Comparison of ENCODE assay signal across 8 mouse cellular contexts in the genomic region with DNA sequence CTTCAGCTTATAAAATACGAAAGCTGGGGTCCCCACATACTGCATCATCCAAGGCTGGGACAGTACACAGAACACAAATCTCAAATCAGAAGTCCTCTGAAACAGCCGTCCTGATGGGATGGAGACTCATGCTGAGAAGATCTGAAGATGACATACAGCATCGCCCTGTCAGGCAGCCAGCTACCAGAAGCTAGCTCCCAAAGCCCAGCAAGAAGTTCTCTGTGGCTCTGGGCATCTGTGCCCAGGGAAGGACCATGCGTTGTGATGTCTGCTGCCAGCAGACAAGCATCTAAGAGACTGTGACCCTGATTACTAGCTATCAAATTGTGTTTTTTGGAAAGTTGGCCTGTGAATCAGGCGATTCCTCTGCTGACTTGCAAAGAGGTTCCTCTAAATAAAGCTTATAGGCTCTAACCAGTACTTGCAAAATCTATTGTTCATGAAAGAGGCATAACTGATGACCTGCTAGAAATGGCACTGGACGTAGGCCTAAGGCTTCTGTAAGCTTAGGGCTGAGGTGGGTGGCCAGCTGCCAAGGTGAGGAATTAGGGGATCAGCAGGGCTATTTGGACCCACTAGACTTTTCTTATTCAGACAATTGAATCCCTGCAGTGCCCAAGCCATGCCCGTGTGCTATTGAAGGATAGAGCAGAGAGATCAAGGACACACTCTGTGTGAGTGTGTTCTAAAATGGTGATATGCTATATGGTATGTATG.
DNase-seq lines count a peak whose midpoint lies in the region; ATAC-seq and TF ChIP-seq lines count a peak whose summit lies in the region.
"Had no signal": no experiment of that assay in that cellular context is flagged by ENCODE, and none has a peak within 500 bp of the region (broad histone marks: within the 10 kb centered on the region; RNA-seq: fewer than 3 reads in every experiment).

No protein-coding gene starts in this region.

- ATAC-seq in lung, embryonic 14.5 days (ENCODE audit: insufficient read depth), result no peak
- peak; percentile 1; the same call in 1 of the 2 replicates for ATAC-seq in forebrain, embryonic 12.5 days (ENCODE audit: low FRiP score)
- ATAC-seq in intestine, embryonic 16.5 days, result no peak
- no peak for ATAC-seq in stomach, embryonic 14.5 days (ENCODE audit: insufficient number of reproducible peaks, insufficient read depth, low FRiP score, low read depth)

- no peaks in the 10 kb centered on the region for H3K36me3 ChIP-seq in lung, embryonic 14.5 days (ENCODE audit: insufficient read depth)
- no peaks in the 10 kb centered on the region for H3K36me3 ChIP-seq in forebrain, embryonic 12.5 days (replicated peaks)
- no peaks in the 10 kb centered on the region for H3K36me3 ChIP-seq in intestine, embryonic 16.5 days (ENCODE audit: control insufficient read depth, insufficient read depth, low read length)
- H3K36me3 ChIP-seq in stomach, embryonic 14.5 days (ENCODE audit: control insufficient read depth, insufficient read depth, low read length), result no peaks in the 10 kb centered on the region
- no peaks in the 10 kb centered on the region for H3K36me3 ChIP-seq in thymus, adult 2 months (ENCODE audit: control insufficient read depth, insufficient read depth, low read length)

- no peak for TF ChIP-seq POLR2A in thymus, adult 2 months (IDR thresholded peaks at IDR 0.05; ENCODE audit: control insufficient read depth, extremely low read depth, insufficient read depth, low read length, poor library complexity)

- no peak for DNase-seq in lung, embryonic 14.5 days
- no peak for DNase-seq in lung, adult 18-20 months
- DNase-seq in thymus, adult 2 months, result no peak
- DNase-seq in spleen, adult 18-20 months, result no peak

- peaks cover 8% of the 10 kb centered on the region; the same call in 1 of the 2 replicates for H3K27me3 ChIP-seq in lung, embryonic 14.5 days (ENCODE audit: insufficient read depth, low read length)
- H3K27me3 ChIP-seq in forebrain, embryonic 12.5 days, result peaks cover 4% of the 10 kb centered on the region; the same call in 1 of the 2 replicates
- H3K27me3 ChIP-seq in intestine, embryonic 16.5 days (replicated peaks; ENCODE audit: control insufficient read depth, insufficient read depth, low read length), result no peaks in the 10 kb centered on the region
- H3K27me3 ChIP-seq in stomach, embryonic 14.5 days (ENCODE audit: control insufficient read depth, insufficient read depth, low read length), result no peaks in the 10 kb centered on the region
- peaks cover 2% of the 10 kb centered on the region; the same call in 1 of the 2 replicates for H3K27me3 ChIP-seq in thymus, adult 2 months (ENCODE audit: control insufficient read depth, insufficient read depth, low read length)

- no peaks in the 10 kb centered on the region for H3K9me3 ChIP-seq in lung, embryonic 14.5 days (ENCODE audit: low read depth, low read length)
- no peaks in the 10 kb centered on the region for H3K9me3 ChIP-seq in forebrain, embryonic 12.5 days
- no peaks in the 10 kb centered on the region for H3K9me3 ChIP-seq in intestine, embryonic 16.5 days (ENCODE audit: control insufficient read depth, low read length)
- H3K9me3 ChIP-seq in stomach, embryonic 14.5 days (ENCODE audit: control insufficient read depth, low read depth, low read length), result no peaks in the 10 kb centered on the region

- 60% methylated on average over 7 of the region's 7 CpGs for WGBS in lung, embryonic 14.5 days
- WGBS in forebrain, embryonic 12.5 days, result 42% methylated on average over 7 of the region's 7 CpGs
- WGBS in intestine, embryonic 16.5 days, result 64% methylated on average over 7 of the region's 7 CpGs
- WGBS in stomach, embryonic 14.5 days, result 63% methylated on average over 7 of the region's 7 CpGs
- 86% methylated on average over 7 of the region's 7 CpGs for whole genome bisulfite sequencing in thymus, adult 2 months

- peaks cover 7% of the 10 kb centered on the region for H3K4me1 ChIP-seq in lung, embryonic 14.5 days (ENCODE audit: insufficient read depth)
- H3K4me1 ChIP-seq in forebrain, embryonic 12.5 days, result peaks cover 52% of the 10 kb centered on the region
- peaks cover 33% of the 10 kb centered on the region for H3K4me1 ChIP-seq in intestine, embryonic 16.5 days (ENCODE audit: control insufficient read depth, insufficient read depth, low read length)
- H3K4me1 ChIP-seq in stomach, embryonic 14.5 days (ENCODE audit: control insufficient read depth, insufficient read depth, low read length), result peaks cover 25% of the 10 kb centered on the region
- peaks cover 5% of the 10 kb centered on the region; the same call in 1 of the 2 replicates for H3K4me1 ChIP-seq in thymus, adult 2 months (replicated peaks; ENCODE audit: control insufficient read depth, insufficient read depth, low read length)

- H3K27ac ChIP-seq in lung, embryonic 14.5 days (ENCODE audit: low read depth), result peak overlapping the region; percentile 48; the same call in 1 of the 2 replicates
- H3K27ac ChIP-seq in forebrain, embryonic 12.5 days, result peak overlapping the region; percentile 98
- H3K27ac ChIP-seq in intestine, embryonic 16.5 days (ENCODE audit: low read length), result peak overlapping the region; percentile 78
- H3K27ac ChIP-seq in stomach, embryonic 14.5 days (ENCODE audit: low read length), result peak overlapping the region; percentile 88
- H3K27ac ChIP-seq in thymus, adult 2 months (ENCODE audit: control insufficient read depth, insufficient read depth, low read length), result no peak overlapping the region

- TF ChIP-seq CTCF in lung, embryonic 14.5 days (IDR thresholded peaks at IDR 0.05; ENCODE audit: low read depth), result no peak
- TF ChIP-seq CTCF in thymus, adult 2 months (IDR thresholded peaks at IDR 0.05; ENCODE audit: borderline replicate concordance, control insufficient read depth, extremely low read depth, insufficient read depth, low read length, poor library complexity), result no peak

- H3K9ac ChIP-seq in lung, embryonic 14.5 days, result no peak overlapping the region
- H3K9ac ChIP-seq in forebrain, embryonic 12.5 days, result 0 out of 2 replicates have a peak overlapping the region, but pooled peaks have one; percentile 45
- H3K9ac ChIP-seq in intestine, embryonic 16.5 days (ENCODE audit: low read depth, low read length), result peak overlapping the region; percentile 52; the same call in 1 of the 2 replicates
- peak overlapping the region; percentile 14 for H3K9ac ChIP-seq in stomach, embryonic 14.5 days (replicated peaks; ENCODE audit: low read depth, low read length)

- 0 out of 2 replicates have a peak overlapping the region, but pooled peaks have one; percentile 38 for H3K4me2 ChIP-seq in lung, embryonic 14.5 days
- H3K4me2 ChIP-seq in forebrain, embryonic 12.5 days, result peak overlapping the region; percentile 58
- peak overlapping the region; percentile 34; the same call in 1 of the 2 replicates for H3K4me2 ChIP-seq in intestine, embryonic 16.5 days (ENCODE audit: low read depth, low read length)
- H3K4me2 ChIP-seq in stomach, embryonic 14.5 days (replicated peaks; ENCODE audit: low read depth, low read length), result 0 out of 2 replicates have a peak overlapping the region, but pooled peaks have one; percentile 29

- H3K4me3 ChIP-seq in lung, embryonic 14.5 days (ENCODE audit: low read depth, low read length), result no peak overlapping the region
- H3K4me3 ChIP-seq in forebrain, embryonic 12.5 days (replicated peaks), result no peak overlapping the region
- H3K4me3 ChIP-seq in intestine, embryonic 16.5 days (ENCODE audit: low read length), result no peak overlapping the region
- no peak overlapping the region for H3K4me3 ChIP-seq in stomach, embryonic 14.5 days (ENCODE audit: low read depth, low read length)
- H3K4me3 ChIP-seq in thymus, adult 2 months (ENCODE audit: control insufficient read depth, insufficient read depth, low read length), result no peak overlapping the region
- H3K4me3 ChIP-seq: erythroblast, embryonic 14.5 days had no signal
